Mouse (Mus musculus) T-cell, adult 2 months (primary cell): ENCODE results near the gene Cdc37l1.
"Not testable (repeated sequence)": the region's sequence is repeated elsewhere in the genome, so short reads cannot be mapped to it uniquely, and the experiment has no call there.

Experiments used
- DNase-seq: peaks from one replicate; pipeline ENCODE4 v3.0.0; 2022; ENCODE audit warnings: low spot score

Cdc37l1 gene

DNA sequence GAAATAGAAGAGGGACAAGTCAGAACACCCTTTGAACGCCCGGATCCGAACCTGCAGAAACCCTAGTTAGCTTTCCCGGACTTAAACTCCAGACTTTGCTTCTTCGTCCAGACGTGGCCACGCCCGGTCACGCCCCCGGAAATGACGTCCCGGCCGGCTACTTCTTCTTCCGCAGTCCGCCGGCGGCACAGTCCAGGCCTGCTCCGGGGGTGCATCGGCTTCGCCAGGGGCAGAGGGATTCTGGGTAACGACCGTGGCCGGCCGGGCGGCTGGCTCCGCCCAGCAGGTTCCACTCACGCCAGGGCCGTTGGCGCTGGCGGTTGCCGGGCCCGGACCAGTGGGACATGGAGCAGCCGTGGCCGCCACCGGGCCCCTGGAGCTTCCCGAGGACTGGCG, at the start of gene Cdc37l1:
Gene Cdc37l1 (plus strand): TSS at position 159 of the 396 bp plus-strand sequence.
- DNase-seq, result peak; percentile 92

- no peak for DNase-seq
These were observed 48.9 kb upstream of the Cdc37l1 start for GRCm38 (mm10) chr19:28941271-28941670.

DNA sequence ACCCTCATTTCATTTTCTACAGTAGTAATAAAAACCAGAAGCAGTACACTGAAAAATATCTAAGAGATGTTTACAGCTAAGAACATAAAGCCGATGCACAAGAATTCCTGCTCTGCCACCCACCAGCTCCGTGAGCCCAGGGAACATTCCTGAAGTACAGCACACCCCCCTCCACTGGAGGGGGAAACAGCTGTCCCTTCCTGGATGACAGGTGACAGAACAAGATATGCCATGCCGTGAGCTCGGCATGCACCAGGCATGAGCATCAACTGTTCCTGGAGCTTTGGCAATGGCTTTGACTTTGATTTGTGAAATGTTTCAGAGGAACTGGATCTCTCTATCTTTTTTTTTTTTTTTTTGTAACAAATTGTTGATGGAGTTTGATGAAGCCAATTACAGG, 43.4 kb upstream of the Cdc37l1 start:
- DNase-seq, result no peak

GRCm38 (mm10) chr19:28947311-28947710, 42.8 kb upstream of the Cdc37l1 start:
- DNase-seq, result no peak

DNA sequence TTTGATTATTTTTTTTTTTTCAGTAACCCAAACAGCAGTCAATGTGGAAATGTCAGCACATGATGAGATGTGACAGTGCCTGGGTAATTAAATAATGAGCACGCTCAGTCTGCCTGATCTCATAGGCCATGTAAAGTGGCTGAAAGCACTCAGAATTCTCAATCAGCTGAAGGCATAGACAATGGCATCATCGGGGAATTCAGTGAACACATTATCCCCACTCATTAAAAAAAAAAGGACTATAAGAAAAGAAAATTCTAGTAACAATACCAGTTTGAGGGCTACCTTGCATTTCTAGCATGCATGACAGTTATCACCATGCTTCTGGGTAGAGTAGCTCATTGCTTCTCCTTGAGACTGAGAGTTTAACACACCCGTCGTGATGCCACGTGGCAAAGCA, 38.9 kb upstream of the Cdc37l1 start:
- DNase-seq, result no peak

GRCm38 (mm10) chr19:28963113-28963512, 27.0 kb upstream of the Cdc37l1 start:
- no peak for DNase-seq

- DNase-seq, result no peak
These were observed 26.7 kb upstream of the Cdc37l1 start for GRCm38 (mm10) chr19:28963513-28963841.

GRCm38 (mm10) chr19:28963842-28964551, 26.2 kb upstream of the Cdc37l1 start, which contains the start of gene Plpp6:
Gene Plpp6 (plus strand): TSS chr19:28963953.
- peak; percentile 78 for DNase-seq

GRCm38 (mm10) chr19:28964552-28964903, 25.6 kb upstream of the Cdc37l1 start:
- no peak for DNase-seq

DNA sequence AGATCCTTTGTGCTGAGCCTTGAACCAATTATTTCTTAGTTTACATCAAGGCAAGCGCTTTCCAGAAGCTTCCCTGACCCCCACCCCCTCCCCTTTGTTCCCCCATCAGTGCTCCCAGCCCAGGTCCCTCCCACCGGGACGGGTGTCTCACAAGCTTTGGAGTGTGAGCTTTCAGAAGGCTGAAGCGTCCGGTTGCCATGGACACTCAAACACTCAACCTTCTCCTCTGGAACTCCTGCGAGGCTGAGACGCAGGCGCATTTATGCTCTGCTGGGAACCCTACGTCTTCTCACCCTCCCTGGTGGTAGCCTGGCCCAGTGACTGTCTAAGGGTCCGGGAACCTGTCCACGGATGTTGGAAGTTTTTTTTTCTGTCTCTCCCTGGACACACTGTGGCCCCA, 22.5 kb upstream of the Cdc37l1 start, which contains the start of gene 4430402I18Rik:
Gene 4430402I18Rik (minus strand): TSS at position 149 of the 400 bp plus-strand sequence.
- DNase-seq, result no peak

DNA sequence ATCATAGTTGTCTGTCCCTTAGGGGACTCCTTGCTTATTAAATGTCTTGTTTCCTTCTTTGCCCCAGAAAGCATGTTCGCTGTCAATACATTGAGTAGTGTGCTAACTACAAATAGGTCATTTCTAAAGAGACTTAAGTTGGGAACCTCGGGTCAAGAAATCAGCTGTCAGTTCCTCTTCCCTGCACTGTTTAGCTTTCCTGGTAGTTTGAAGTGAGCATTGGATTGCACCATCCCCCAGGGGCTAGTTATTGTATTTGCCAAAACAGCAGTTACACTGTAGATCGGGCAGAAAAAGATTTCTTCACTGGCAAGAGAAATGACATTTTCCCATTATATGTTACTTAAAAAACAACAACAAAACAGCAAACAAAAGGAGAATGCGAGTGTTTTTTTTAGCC, 22.0 kb upstream of the Cdc37l1 start:
- no peak for DNase-seq

GRCm38 (mm10) chr19:28969231-28969630, 20.9 kb upstream of the Cdc37l1 start:
- DNase-seq, result no peak

GRCm38 (mm10) chr19:28970251-28970650, 19.9 kb upstream of the Cdc37l1 start:
- DNase-seq, result no peak

GRCm38 (mm10) chr19:28974862-28975611, 15.1 kb upstream of the Cdc37l1 start:
- DNase-seq, result peak; percentile 66

DNA sequence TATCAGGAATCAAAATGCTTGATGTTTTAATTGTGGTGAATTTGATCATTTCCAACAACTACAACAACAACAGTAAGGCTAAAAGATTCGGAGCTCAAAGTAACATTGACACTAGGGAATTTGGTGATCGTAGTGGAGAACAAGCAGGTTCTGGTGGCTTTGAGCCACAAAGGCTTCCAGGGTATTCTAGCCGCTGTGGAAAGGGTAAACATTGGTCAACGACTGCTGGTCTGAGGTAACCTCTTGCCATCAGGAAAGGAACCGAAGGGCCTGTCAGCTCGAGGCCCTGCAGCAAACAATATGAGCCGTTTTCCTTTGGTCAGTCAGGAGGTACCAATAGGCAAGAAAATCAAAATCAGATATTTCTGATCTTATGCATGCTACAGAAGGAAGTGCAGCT, 7.5 kb upstream of the Cdc37l1 start:
- no peak for DNase-seq

- DNase-seq, result no peak
These were observed 637 bp upstream of the Cdc37l1 start for GRCm38 (mm10) chr19:28989515-28989914.

DNA sequence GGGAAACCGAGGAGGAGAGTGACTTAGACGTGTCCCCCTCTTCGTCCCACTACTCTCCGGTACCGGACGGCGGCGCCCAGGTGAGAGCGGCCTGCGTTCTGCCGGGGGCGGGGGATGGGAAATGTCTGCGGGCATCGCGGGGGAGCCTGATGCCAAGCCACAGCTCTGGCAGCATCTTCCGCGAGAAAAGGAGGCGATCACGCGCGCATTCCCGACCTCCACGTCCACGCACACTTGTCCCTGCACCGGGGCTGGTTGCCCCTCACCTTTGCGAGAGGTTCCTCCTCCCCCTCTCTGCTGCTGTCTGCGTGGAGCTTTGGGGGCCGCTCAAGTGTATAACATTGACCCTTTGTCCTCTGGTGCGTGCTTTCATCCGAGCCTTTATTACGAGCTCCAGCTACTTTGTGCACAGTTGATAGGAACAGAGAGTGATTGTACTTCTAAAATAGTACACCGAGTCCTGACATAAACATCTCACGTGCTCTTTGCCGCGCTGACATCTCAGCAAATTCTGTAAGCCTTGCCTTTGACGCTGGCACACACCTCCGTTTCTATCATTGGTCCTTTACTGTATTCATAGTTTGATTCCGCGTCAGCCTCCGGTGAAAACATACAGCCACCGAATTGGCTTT, 554 bp downstream of the Cdc37l1 start:
- DNase-seq, result peak; percentile 59

DNA sequence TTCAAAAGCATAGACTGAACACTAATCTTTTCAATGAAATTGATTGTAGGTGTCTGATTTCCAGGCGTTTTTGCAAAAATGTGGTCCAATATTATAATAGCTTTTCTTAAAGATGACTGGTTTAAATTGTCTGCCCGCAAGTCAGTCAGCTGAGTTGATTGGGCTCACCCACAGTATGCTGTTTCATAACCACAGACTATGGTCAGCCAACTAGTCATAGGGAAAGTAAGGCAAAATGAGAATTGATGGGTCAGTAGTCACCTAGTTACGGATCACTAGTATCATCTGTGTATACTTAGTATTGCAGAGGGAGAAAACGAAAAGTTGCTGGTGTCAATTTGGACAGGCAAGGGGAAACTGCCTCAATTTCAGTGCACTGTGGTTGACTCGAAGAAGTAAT, 1.2 kb downstream of the Cdc37l1 start:
- DNase-seq, result no peak

- DNase-seq, result no peak
These were observed 4.7 kb downstream of the Cdc37l1 start for GRCm38 (mm10) chr19:28994870-28995269.

GRCm38 (mm10) chr19:28995366-28995765, 5.2 kb downstream of the Cdc37l1 start:
- DNase-seq, result no peak

DNA sequence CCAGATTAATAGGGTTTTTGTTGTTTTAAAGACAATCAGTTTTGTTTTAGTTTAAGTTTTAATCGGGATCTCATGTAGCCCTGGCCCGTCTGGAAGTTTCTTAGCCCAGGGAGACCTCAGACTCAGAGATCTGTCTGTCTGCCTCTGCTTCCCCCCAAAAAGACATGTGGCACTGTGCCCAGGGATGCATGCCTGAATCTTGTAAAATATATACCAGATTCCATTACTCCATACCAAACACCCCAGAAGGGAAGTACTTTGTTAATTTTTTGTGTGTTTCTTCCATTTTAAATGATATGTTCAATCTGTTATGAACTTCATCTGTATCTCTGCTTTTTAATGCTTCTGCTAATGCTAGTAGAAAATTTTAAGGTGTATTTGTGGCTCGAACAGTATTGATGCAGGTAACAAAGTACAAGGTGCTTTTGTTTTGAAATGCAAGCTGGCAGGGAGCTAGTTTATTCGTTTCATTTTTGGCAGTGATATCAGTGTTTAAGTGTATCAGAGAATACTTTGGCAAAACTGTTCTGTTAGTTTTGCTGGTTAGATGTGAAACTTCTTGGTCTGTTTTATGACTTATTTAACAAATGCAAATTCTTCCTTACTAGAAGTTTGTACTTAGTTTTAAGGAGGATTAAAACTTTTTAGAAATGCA, 8.0 kb downstream of the Cdc37l1 start:
- DNase-seq, result no peak

DNA sequence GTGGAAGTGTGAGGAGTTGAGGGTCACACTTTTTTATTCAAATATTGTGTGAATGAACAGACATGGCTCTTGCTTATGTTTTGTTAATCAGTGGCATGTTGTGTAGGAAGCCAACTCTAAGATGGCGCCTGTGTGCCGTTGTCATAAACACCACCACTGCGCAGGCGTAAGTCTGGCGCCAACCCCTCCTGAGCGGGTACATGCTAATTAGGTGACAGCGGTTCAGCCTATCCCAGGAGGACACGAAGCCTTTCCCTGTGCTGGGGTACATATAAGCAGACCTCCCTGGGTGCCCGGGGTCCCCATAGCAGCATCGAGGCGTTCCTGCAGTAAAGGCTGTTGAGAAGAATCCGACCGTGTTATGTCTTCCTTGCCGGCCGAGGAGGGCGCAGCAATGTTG, 10.2 kb downstream of the Cdc37l1 start:
- DNase-seq, result not testable (repeated sequence)
